Mouse (Mus musculus): ENCODE data around the gene Gm48551.

GRCm38 (mm10) chr10:81441019-81441418, 56.8 kb downstream of the Gm48551 start:
- no peak for TF ChIP-seq CTCF (IDR thresholded peaks at IDR 0.05; ENCODE audit: extremely low read depth, insufficient read depth, low read length)
- no peak for TF ChIP-seq POLR2A (IDR thresholded peaks at IDR 0.05; ENCODE audit: extremely low read depth, insufficient read depth, low read length)
